Mouse (Mus musculus): ENCODE results near the gene Efna4.

Efna4 gene

DNA sequence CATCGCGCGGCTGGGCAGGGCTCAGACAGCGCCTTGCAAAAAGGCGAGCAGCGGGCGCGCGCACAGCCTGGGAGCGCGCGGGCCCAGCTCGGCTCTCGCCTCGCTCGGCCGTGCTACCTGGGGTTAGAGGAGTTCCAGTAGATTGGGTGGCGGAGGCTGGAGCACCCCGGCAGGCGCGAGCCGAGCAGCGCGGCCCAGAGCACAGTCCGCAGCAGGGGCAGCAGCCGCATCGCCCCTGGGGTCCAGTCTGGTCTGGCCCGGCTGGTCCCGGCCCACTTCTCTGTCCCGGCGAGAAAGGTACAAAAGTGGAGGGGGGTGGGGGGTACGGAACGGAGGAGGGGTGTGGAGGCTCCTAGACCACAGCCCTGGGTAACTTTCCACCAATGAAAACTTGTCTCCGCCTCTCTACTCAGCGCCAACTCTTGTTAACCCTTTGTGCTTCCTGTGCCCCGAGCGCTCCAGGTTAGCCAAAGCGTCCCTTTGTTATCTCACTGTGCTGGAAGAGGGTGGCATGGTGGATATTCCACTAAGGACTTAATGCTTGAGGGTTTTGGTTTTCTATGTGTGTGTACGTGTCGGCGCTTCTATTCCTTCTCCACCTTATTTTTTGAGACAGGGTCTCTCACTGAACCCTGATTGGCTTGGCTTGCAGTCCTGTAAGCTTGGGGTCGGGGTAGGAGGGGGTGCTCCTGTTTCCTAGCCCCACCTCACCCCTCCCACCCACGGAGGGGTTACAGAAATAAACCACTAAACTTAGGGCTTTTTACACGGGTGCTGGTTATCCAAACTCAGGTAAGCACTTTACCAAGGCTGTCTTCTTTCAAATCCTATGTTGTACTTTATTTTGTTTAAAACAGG lies at the start of gene Efna4:
Efna4 (minus strand) TSS at position 308 of the 858 bp plus-strand sequence.
- DNase-seq, result peak; percentile 52 to 82

DNA sequence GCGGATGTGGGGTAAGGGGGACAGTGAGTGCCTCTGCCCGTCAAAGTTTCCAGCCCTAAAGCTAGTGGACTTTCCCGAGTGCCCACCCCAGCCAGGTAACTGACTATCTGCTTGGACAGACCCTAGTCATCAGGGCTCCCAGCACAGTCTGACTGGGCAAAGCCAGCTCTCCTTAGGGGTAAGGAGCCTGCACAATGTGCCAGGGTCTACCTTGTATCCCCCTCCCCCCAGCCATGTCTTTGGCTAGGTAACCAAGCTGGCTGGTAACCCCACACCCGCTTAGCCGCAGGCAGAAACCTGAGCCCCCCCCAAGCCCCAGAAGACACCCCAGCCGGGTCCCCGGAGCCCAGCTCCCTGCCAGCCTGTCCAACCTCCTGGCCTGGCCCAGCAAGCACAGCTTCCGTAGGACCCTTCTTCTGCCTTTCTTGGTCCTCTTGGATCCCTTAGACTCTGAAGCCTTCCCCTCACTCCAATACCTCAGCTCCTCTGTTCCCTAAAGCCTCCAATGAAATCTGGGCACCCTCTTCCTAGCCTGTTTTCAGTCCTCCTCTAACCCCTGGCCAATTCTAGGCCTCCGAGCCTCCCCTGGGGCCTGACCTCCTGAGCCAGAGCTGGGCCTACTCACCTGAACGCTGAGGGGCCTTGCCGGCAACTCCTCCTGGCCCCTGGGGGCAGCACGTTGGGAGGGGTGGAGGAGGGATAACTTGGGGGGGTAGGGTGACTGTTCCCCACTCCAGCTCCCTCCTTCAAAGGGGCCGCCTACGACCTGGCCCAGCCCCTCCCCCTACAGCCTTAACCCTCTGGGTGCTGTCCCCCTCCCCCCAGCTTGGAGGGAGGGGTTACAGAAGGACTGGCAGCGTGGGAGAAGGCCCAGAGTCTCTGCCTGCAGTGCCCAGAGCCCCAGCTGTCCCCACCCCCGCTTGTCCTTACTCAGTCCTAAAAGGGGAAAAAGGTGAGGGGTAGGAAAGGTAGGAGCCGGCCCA lies 48.9 kb upstream of the Efna4 start:
- peak in 1 of 2 experiments; percentile 62 for DNase-seq

DNA sequence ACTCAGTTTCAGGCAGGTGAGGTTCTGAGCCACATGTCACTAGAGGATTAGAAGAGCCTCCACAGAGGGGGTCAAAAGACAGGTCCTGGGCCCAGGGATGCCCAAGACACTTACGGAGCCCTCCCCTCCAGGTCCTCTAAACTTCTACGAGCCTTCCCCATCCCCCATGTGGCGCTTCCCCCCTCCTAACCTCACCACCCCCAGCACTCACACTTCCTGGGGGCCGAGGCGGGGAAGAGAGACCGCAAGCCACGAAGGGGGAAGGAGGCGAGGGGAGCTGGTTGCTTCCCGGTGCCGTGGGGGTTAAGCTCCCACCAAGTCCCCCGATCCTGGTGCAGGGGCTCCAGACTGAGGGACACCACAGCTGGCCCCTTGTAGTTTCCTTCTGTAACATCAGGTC lies 47.6 kb upstream of the Efna4 start:
- peak in 1 of 2 experiments; percentile 41 for DNase-seq

DNA sequence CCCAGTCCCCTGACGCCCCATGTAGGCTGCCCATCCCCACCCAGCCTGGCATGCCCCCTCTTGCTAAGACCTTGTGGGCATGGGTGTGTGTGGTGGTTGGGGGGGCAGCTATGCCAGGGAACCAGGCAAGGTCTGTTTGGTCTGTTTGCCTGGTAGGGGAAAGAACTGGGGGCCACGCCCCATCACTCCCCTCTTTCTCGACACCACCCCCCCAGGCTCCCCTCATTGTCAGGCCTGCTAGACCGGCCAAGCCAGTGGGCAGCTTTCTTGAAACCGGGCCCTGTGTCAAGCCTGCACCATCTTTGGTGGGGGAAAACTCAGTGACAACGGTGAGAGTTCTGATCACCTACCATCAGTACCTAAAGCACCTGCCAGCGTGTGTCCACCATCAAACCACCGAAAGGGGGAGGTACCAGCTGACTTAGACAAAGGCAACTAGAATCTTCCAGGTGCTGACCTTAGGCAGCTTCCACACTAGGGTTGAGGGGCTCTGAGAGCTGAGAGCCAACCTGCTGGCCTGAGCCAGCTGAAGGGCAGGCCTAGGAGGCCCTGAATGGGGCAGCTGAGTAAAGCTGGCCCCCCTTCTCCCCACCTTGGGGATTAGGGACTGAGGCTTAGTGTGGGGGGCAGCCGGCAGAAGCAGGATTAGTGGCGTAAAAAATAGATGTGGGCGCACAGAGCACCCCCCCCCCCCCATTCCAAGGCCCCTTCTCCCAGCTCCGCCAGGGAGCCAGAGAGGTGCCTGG lies 46.7 kb upstream of the Efna4 start:
- DNase-seq, result peak in 1 of 2 experiments; percentile 45

DNA sequence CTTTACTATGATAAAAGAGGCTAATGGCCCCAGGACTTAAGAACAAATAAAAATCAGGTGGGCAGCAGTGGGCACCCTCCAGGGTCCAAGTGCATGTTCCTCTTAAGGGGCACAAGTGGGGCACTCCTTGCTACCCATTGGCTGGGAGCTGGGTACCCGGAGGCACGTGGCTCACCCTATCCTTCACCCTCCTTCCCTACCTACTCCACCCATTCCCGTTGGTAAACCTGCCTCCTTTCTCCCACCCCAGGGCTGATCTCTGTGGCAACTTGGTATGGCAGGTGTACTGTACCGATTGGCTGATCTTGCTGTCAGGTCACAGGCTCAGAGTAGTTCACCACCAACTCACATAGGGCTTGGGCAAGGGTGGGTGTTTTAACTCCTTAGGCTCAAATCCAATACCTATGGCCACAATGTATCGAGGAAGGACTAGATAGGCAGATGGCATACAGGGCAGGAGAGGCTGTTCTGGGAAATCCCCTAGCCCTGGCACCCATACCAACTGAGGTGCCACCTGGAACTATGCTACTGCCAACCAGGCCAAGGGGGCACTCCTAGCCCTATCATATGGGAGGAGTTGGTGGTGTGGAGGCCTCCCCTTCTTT lies 45.9 kb upstream of the Efna4 start:
- DNase-seq, result peak in 1 of 2 experiments; percentile 35

DNA sequence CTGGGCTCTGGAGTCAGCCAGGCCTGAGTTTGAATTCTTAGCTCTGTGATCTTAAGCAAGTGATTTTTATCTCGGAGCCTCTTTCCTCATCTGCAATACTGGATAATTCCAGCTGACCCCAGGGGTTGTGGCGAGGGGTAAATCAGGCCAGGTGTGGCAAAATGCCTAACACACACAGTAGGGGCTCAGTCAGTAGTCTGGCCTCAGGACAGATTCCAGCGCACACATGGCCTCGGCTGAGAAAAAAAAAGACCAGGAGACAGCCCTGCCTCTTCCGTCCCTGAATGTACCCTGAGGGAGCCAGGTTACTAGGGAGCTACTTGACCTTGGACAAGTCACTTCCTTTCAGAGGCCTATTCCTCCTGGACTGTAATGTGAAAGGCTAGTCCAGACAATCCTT lies 45.1 kb upstream of the Efna4 start:
- peak in 1 of 2 experiments; percentile 40 for DNase-seq

DNA sequence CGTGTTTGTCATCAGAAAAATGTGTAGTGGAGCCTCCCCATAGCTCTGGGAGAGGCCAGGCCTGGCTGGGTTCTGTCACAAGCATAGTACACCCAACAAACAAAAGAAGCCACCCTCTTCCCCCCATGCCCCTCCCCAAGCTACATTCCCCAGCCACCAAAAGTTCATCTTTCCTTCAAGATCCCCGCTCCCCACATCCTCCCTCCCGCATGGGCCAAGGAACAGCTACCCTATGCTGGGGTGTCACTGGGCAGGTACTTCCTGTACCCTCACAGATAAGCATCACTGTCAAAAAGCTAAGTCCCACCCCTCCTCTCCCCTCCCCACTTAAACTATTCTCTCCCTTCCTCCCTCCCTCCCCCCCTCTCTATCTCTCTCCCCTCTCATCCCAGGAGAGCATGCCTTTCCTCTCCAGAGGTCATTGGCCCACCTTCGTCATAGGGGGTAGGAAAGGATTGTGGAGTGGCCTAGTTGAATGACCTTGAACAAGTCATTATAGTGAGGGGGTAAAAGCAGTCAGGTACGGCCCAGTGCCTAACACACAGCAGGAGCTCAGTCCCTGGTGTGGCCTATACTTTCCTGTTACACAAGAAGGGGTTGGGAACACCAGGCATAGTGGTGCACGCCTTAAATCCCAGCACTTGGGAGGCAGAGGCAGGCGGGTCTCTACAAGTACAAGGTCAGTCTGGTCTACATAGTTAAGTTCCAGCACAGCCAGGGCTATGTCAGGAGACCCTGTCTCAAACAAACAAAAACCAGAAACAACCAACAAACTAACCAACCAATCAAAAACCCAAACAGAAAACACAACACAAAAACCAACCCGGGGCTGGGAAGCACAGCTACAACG lies 44.4 kb upstream of the Efna4 start:
- DNase-seq, result peak in 1 of 2 experiments; percentile 29

DNA sequence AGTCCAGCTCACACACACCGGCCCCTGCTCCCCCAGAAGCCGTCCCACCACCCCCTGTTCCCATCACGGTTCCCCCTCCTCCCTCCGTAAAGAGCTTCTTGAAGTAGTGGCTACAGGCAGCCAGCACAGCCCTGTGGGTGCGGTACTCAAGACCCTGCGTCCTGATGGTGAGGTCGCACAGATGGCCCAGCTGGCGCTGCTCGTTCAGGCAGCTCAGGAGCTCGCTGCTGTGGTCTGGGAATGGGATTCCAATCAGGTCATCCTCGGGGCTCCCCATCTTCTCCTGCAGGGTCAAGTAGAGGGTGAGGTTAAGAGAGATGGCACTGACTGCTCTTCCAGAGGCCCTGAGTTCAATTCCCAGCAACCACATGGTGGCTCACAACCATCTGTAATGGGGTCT lies 43.4 kb upstream of the Efna4 start:
- DNase-seq, result no peak

DNA sequence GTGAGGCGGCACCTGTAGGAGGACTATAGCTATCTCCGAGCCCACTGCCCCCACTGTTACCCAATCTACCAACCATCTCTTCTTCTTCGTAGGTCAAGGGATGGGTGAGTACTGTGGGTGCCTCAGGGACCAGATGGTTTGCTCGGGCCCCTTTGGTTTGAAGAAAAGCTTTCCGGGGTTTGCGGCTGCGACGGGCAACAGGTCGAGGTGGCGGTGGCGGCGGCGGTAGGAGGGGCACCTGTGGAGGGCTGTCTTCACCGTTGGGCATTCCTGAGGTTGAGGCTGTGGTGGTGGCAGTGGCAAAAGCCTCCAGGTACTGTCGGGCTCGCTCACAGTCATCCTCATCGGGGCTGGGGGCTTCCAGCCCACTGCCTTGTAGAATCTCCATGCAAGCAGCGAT lies 42.9 kb upstream of the Efna4 start:
- DNase-seq, result no peak

DNA sequence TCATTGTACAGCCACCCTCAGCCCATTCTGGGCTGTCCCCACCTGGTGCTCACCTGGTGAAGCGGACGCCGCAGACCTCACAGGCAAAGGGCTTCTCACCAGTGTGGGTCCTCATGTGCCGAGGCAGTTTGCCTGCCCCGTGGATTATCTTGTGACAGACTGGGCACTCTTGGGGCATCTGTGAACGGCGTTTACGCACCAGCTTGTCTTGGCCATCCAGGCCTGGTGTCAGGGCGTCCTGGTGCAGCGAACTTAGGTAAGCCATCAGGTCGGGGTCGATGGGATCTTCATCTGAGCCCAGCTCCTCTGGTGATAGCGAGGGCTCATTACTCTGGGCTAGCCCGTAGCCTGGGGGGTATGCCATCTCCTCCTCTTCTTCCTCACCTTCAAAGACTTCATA lies 42.5 kb upstream of the Efna4 start:
- DNase-seq, result no peak

DNA sequence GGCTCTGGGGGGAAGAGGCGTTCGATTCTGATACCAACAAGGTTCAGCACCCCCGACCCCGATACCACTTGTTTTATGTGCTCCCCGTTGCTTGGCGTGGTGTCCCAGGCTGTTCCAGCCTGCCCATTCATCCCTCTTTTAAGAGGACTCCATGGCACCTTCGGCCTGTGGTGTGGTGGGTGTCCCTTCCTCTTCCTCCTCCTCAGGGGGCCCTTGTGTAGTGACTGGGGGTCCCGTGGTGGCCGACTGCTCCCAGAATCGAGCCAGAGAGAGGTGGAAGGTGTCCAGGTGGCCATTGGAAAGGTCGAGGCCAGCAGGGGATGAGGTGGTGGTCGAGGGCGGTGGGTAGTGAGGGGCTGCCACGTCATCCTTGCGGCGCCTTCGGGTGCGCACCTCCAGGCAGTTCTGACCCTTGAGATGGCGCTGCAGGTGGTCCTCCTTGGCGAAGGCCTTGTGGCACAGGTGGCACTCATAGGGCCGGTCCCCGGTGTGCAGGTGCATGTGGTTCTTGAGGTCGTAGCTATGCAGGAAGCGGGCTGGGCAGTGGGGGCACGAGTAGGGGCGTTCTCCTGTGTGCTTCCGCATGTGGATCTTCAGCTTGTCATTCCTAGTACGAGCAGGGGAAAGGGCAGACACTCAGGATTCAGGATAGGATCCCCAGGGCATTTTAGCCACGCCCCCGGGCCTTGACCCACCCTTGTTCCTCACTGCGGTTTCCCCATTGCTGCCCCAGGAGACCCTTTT lies 41.7 kb upstream of the Efna4 start:
- no peak for DNase-seq

DNA sequence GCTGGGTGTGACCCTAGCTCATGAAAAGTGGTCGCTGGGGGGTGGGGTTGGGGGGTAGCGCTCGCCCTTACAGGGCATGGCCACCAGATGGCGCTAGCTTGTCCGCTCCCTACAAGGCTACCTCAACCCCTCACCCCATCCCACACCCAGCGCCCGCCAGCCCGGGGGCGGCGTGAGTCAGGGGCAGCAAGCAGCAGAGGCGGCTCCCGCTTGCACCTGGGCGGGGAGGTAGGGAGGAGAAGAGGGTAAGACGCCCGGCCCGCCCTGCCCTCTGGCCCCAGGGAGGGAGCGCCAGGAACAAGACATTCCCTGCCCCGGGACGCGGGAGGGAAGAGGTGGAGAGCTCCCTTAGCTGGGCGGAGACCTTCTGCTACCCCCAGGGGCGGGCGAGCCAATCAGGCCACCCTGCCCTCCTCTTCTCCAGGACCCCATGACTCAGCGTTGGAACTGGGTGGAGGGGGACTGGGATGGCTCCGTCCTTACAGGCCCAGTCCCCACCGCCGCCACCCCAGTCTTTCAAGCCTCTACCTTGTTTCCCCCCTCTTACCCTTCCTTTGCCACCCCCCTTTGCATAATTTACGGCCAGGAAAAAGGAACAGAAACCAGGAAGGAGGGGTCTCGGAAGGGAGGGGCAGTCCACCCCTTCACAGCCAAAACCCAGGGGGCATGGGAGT lies 40.7 kb upstream of the Efna4 start:
- DNase-seq, result peak; percentile 64 to 90

DNA sequence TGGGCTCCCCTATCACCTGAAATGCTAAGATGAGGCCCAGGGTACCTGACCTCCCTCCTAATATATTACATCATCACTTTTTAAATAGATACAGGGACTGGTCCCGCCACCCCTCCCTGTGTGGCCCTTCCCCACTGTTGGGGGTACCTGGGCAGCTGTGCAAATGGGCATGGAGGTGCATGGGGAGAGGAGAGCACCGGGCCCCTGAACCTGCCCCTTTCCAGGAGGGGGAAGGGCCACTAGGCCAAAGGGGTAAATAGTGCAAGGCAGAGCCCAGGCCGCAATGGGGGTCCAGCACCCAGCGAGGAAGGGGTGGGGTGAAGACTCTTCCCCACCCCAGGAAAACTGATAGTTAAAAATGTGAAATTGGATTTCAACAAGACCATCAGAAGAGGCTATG lies 40.0 kb upstream of the Efna4 start:
- no peak for DNase-seq

DNA sequence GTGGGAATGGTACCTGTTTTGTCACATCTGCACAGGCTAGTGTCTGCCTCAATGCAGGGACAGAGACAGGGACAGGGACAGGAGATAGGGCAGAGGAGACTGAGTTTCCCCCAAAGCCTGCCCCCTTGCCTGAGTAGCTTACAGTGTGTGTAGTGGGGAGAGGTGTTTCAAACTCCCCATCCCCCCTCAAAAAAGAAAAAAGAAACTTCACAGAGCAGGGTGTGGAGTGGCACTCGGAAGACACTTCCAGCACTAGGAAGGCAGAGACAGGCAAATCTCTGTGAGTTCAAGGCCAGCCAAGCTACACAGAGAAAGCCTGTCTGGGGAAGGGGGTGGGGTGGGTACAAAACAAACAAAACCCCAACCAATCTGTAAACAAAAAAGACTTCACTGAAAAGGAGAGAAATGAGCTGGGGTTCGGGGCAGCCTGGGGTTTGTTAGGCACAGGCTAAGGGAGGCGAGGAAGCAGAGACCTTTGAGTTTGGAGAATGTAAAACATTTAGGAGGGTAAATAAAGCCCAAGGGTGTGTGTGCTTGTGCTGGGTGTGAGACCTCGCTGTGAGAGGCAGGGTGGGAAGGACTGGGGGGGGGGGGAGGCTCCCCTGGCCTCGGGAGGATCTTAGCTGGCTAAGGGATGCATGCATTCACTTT lies 35.9 kb upstream of the Efna4 start:
- DNase-seq, result no peak

DNA sequence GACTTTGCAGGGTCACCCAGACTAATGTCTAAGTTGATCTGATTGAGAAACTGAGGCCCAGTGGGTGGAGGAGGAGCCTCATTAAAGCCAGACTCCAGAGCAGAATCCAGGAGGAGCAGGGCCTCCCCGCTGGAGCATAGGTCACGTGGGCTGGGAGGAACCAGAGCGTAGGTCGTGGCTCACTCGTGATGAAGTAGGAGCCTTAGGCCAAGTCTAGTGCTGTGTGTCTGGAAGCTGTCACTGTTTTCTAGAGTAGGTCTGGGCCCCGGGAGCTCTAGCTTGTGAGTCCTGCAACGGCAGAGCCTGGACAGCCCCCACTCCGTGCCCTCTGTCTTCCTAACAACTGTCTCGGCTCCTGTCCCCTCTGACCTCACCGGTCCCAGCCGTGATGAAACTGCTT lies 29.5 kb upstream of the Efna4 start:
- peak in 1 of 2 experiments; percentile 67 for DNase-seq

DNA sequence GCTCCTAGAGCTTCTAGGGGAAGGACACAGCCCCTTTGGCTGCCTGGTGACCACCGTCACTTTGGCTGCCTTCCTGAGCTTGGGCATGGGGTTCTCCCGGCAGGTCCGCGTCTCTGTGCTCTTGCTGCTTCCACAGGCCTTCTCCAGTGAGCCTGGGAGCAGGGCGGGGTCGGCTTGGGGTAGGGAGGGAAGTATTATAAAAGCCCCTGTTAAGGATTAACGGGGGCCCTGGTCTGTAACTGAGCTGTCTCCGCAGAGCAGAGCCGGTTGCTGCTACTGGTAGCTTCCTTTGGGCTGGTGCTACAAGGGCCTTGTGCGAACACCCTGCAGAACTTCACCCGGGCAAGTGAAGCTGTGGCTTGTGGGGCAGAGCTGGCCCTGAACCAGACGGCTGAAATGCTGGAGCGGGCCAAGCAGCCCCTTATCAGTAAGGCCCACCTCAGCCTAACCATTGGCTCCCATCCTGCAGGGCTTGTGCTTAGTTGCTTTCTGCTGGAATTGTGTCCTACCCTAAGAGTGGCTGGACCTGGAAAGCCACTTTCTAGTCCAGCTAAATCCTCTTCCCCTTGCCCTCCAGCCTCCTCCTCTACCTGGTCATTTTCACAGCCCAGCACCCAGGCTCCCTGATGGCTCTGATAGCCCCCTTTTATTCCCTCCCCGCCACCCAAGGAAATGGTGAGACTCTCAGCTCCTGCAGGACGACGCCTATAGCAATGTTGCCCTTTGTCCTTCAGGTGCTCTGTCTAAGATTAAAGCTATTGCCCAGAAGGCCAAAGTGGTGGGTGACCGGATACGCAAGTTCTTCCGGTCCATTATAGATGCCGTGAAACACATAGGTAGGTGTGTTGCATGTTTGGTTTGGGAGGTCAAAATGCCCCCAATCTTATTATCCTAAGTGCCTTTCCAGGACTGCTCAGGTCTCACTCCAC lies 27.9 kb upstream of the Efna4 start:
- no peak for DNase-seq

DNA sequence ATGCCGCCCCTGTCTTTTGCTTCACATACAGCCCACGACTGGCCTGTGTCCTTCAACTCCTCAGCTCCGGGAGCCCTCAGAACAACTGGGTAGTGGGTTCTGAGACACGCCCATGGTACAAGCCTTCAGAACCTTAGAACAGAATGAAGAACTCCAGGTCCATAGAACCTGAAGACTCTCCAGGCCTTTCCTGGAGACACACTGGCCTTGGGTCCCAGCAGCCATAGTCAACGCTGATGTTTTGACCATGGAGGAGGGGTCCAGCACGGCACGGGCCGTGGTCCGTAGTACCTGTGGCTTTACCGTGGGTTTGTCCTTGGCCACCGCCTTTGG lies 27.3 kb upstream of the Efna4 start, which contains the start of gene Dcst1:
Dcst1 (minus strand) TSS at position 101 of the 333 bp plus-strand sequence.
- DNase-seq, result no peak

DNA sequence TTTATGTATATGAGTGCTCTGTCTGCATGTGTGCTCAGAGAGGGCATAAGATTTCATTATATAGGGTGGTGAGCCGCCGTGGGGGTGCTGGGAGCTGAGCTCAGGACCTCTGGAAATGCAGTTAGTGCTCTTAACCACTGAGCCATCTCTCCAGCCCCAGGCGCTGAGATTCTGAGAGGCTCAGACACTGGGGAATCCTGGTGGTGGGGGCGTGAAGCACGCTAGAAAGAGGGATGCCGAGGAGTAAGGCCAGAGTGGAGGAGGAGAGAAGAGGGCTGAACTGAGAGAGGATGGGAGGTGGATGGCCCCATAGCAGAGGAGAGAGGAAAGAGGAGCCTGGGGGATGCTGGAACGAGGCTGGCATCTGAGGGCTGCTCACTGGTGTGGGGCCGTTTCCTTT lies 26.8 kb upstream of the Efna4 start:
- DNase-seq, result no peak
